In the genomic region with DNA sequence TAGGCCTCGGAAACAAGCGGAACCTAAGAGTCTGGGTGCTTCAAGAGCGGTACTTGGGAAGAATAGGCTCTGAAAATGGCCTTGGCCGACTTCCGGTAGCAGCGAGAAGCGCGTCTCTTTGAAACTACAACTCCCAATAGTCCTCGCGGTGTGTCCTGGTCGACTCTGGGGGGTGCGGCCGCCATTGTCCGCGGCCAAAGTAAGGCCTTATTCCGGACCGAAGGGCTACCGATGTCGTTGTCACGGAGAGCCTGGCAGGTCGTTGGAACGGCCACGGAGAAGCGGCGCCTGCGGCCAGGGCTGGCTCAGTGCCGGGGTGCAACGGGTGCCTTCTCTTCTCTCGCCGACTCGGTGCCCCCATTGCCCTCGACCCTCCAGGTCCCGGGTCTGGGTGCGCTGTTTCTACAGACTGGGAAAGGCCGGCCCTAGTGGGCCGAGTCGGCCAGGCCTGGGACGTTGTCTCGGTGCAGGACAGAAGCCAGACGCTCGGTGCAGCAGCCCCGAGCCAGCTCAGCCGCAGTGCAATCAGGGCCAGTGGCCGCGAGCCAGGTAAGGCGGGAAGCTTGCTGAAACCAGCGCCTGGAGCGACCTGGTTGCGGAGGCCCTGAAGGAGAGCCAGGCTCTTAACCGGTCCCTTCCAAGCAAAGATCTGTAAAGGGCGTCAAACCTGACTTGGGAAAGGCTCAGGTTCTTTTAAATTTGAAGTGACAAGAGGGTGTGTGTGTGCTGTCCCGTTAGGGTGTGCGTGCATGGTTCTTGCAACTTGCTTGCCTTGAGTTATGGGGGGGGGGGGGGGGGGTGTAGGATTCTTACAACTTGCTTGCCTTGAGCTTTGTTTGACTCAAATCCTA, we compare ENCODE assay signal across 8 mouse cellular contexts. TPM values are rescaled to one million over a fixed set of nuclear protein-coding genes. Genes with fewer than 3 reads are reported as not detected.
DNase-seq lines count a peak whose midpoint lies in the region; ATAC-seq and TF ChIP-seq lines count a peak whose summit lies in the region.

A gene (plus strand): TSS at position 136 of the 851 bp plus-strand sequence.

- intact Hi-C loops in heart, postnatal 10 days (cut with DNase I) = loop anchor here (5.0 to 10.0 kb wide), 3 partner anchors 56 to 574 kb away; a partner anchor contains a TSS

- no peaks in the 10 kb centered on the region for H3K27me3 ChIP-seq in E14TG2a.4 (ENCODE audit: insufficient read depth, low read length)
- no peaks in the 10 kb centered on the region for H3K27me3 ChIP-seq in forebrain, embryonic 13.5 days
- H3K27me3 ChIP-seq in liver, postnatal 0 days (ENCODE audit: insufficient read depth, low read length) = no peaks in the 10 kb centered on the region
- H3K27me3 ChIP-seq in neural tube, embryonic 14.5 days (ENCODE audit: control insufficient read depth, insufficient read depth, low read length) = no peaks in the 10 kb centered on the region

- no peak for TF ChIP-seq CTCF in E14TG2a.4 (conservative IDR thresholded peaks at IDR 0.05; ENCODE audit: low read length)
- TF ChIP-seq CTCF in liver, postnatal 0 days (IDR thresholded peaks at IDR 0.05; ENCODE audit: low read depth) = no peak

- H3K27ac ChIP-seq in forebrain, embryonic 13.5 days = peak within 1 kb of the TSS; percentile 85
- peak within 1 kb of the TSS; percentile 79 for H3K27ac ChIP-seq in liver, postnatal 0 days (ENCODE audit: low read depth)
- H3K27ac ChIP-seq in neural tube, embryonic 14.5 days (ENCODE audit: low read depth, low read length) = peak within 1 kb of the TSS; percentile 80

- no peaks in the 10 kb centered on the region for H3K9me3 ChIP-seq in E14TG2a.4 (ENCODE audit: low read length)
- peaks cover 12% of the 10 kb centered on the region; the same call in 1 of the 2 replicates for H3K9me3 ChIP-seq in forebrain, embryonic 13.5 days (replicated peaks)
- no peaks in the 10 kb centered on the region for H3K9me3 ChIP-seq in liver, postnatal 0 days (ENCODE audit: low read length)
- peaks cover 6% of the 10 kb centered on the region for H3K9me3 ChIP-seq in neural tube, embryonic 14.5 days (ENCODE audit: control insufficient read depth, low read length)

- peak; percentile 78 for DNase-seq in c-Kit-positive CD71-positive TER-119-negative erythroid progenitor cells, embryonic 14.5 days (ENCODE audit: low read depth)
- peak; percentile 92 to 93 for DNase-seq in heart, postnatal 10 days
- DNase-seq in large intestine, adult 2 months (ENCODE audit: low read depth, low spot score) = peak; percentile 80
- peak; percentile 84 for DNase-seq in liver, postnatal 0 days
- DNase-seq in testis, postnatal 10 days (ENCODE audit: low spot score) = peak; percentile 85

- peak within 1 kb of the TSS; percentile 96 for H3K9ac ChIP-seq in forebrain, embryonic 13.5 days
- H3K9ac ChIP-seq in liver, postnatal 0 days (replicated peaks) = peak within 1 kb of the TSS; percentile 95
- peak within 1 kb of the TSS; percentile 97 for H3K9ac ChIP-seq in neural tube, embryonic 14.5 days (replicated peaks; ENCODE audit: low read depth, low read length)

- WGBS in forebrain, embryonic 13.5 days = under 1% methylated on average over 51 of the region's 53 CpGs
- WGBS in large intestine, adult 2 months = under 1% methylated on average over 53 of the region's 53 CpGs
- WGBS in liver, postnatal 0 days (ENCODE audit: insufficient replicate concordance) = under 1% methylated on average over 53 of the region's 53 CpGs
- WGBS in neural tube, embryonic 14.5 days = under 1% methylated on average over 52 of the region's 53 CpGs

- peak within 1 kb of the TSS; percentile 65 for H3K4me2 ChIP-seq in forebrain, embryonic 13.5 days
- peak within 1 kb of the TSS; percentile 81 for H3K4me2 ChIP-seq in liver, postnatal 0 days (ENCODE audit: low read depth, low read length)
- H3K4me2 ChIP-seq in neural tube, embryonic 14.5 days (ENCODE audit: low read depth, low read length) = peak within 1 kb of the TSS; percentile 70

- peaks cover 11% of the 10 kb centered on the region for H3K4me1 ChIP-seq in E14TG2a.4 (replicated peaks; ENCODE audit: low read depth, low read length)
- H3K4me1 ChIP-seq in forebrain, embryonic 13.5 days = peaks cover 3% of the 10 kb centered on the region; the same call in 1 of the 2 replicates
- 0 out of 2 replicates have a peak, but pooled peaks cover 5% of the 10 kb centered on the region for H3K4me1 ChIP-seq in liver, postnatal 0 days (ENCODE audit: insufficient read depth)
- H3K4me1 ChIP-seq in neural tube, embryonic 14.5 days (ENCODE audit: control insufficient read depth, insufficient read depth, low read length) = no peaks in the 10 kb centered on the region

- peak; percentile 96 for ATAC-seq in forebrain, embryonic 13.5 days
- peak; percentile 98 for ATAC-seq in liver, postnatal 0 days
- peak; percentile 98 for ATAC-seq in neural tube, embryonic 14.5 days (ENCODE audit: low read depth)

- peak within 1 kb of the TSS; percentile 95 for H3K4me3 ChIP-seq in E14TG2a.4 (replicated peaks; ENCODE audit: low read length)
- peak within 1 kb of the TSS; percentile 92 for H3K4me3 ChIP-seq in forebrain, embryonic 13.5 days
- peak within 1 kb of the TSS; percentile 96 for H3K4me3 ChIP-seq in liver, postnatal 0 days (ENCODE audit: low read depth, low read length)
- H3K4me3 ChIP-seq in neural tube, embryonic 14.5 days (ENCODE audit: low read depth, low read length) = peak within 1 kb of the TSS; percentile 86

- peaks cover 31% of the 10 kb centered on the region for H3K36me3 ChIP-seq in E14TG2a.4 (ENCODE audit: insufficient read depth, low read length)
- H3K36me3 ChIP-seq in forebrain, embryonic 13.5 days (ENCODE audit: poor library complexity, severe bottlenecking) = peaks cover 32% of the 10 kb centered on the region
- H3K36me3 ChIP-seq in liver, postnatal 0 days (replicated peaks; ENCODE audit: insufficient read depth, low read length) = peaks cover 24% of the 10 kb centered on the region
- H3K36me3 ChIP-seq in neural tube, embryonic 14.5 days (ENCODE audit: control insufficient read depth, insufficient read depth, low read length) = peaks cover 32% of the 10 kb centered on the region

- no peak for TF ChIP-seq EP300 in liver, postnatal 0 days (IDR thresholded peaks at IDR 0.05; ENCODE audit: low read depth)

RNA-seq across cellular contexts. Expression of the gene that starts here (rescaled TPM):
- polyA plus RNA-seq in forebrain, embryonic 13.5 days (2015; fragmentation: Nextera tagmentation; extraction: Ambion mirVana) = 48.8 and 50.7 TPM in 2 replicates
- total RNA-seq in heart, postnatal 10 days (2021) = 10 to 100 TPM; 14.4 to 17.5 TPM
- 1.5 and 1.8 TPM in 2 replicates for polyA plus RNA-seq in large intestine, adult 2 months (2012; rRNA removed)
- 2.5 and 2.8 TPM in 2 replicates for polyA plus RNA-seq in liver, postnatal 0 days (2015; fragmentation: Nextera tagmentation; extraction: Ambion mirVana)
- polyA plus RNA-seq in neural tube, embryonic 14.5 days (2014; fragmentation: Nextera tagmentation; extraction: Ambion mirVana) = 44.7 and 50.7 TPM in 2 replicates

Comparison
In these comparisons a context has a peak if more than half of its experiments do, and no peak if none do; other contexts are left out.
1. Peak in every context shown above with its lines: DNase-seq, ATAC-seq, H3K4me3 ChIP-seq and H3K27ac ChIP-seq.
2. RNA of the gene that starts here (polyA plus RNA-seq): 48.8 to 50.7 TPM in forebrain, embryonic 13.5 days and 44.7 to 50.7 TPM in neural tube, embryonic 14.5 days; 2.5 to 2.8 TPM in liver, postnatal 0 days and 1.5 to 1.8 TPM in large intestine, adult 2 months; every median in the first group is over 10 times any median in the second.